Mouse (Mus musculus) intestine, embryonic 14.5 days (tissue): ENCODE measurements around the gene Mrvi1. TPM values are rescaled to one million over a fixed set of nuclear protein-coding genes. Genes with fewer than 3 reads are reported as not detected.

Experiments used
- ATAC-seq: fragments of 200-750 bp; cut with Nextera tagmentation; replicated peaks from 2 replicates; pipeline ENCODE4 v1.8.0; 2017; ENCODE audit warnings: low read depth, moderate number of reproducible peaks, moderate TSS enrichment, moderate library complexity; ENCODE audit not compliant: low FRiP score, low TSS enrichment
- DNase-seq: peaks from one replicate; pipeline ENCODE4 v3.0.0-alpha.2; 2018; ENCODE audit warnings: low spot score
- H3K27ac ChIP-seq: fragments of 300-500 bp; sonication (generic); 2 replicates; pipeline ENCODE4 v1.5.1; 2014; ENCODE audit warnings: low read depth, mild to moderate bottlenecking, control low read depth
- H3K27me3 ChIP-seq: fragments of 300-500 bp; sonication (generic); replicated peaks from 2 replicates; pipeline ENCODE4 v1.6.1; 2014; ENCODE audit warnings: low read length, control low read depth; ENCODE audit not compliant: control insufficient read depth, insufficient read depth
- H3K36me3 ChIP-seq: fragments of 300-500 bp; sonication (generic); 2 replicates; pipeline ENCODE4 v1.6.1; 2014; ENCODE audit warnings: low read length, control low read depth; ENCODE audit not compliant: control insufficient read depth, insufficient read depth
- H3K4me1 ChIP-seq: fragments of 300-500 bp; sonication (generic); replicated peaks from 2 replicates; pipeline ENCODE4 v1.6.1; 2014; ENCODE audit warnings: low read length, control low read depth, mixed read lengths; ENCODE audit not compliant: control insufficient read depth, insufficient read depth
- H3K4me2 ChIP-seq: fragments of 300-500 bp; sonication (generic); 2 replicates; pipeline ENCODE4 v1.6.1; 2014; ENCODE audit warnings: low read length
- H3K4me3 ChIP-seq: fragments of 300-500 bp; sonication (generic); 2 replicates; pipeline ENCODE4 v1.5.1; 2014; ENCODE audit warnings: low read depth, low read length, control low read depth, mixed read lengths
- H3K9ac ChIP-seq: fragments of 300-500 bp; sonication (generic); 2 replicates; pipeline ENCODE4 v1.6.1; 2014; ENCODE audit warnings: mild to moderate bottlenecking, low read length
- H3K9me3 ChIP-seq: fragments of 300-500 bp; sonication (generic); 2 replicates; pipeline ENCODE4 v1.6.1; 2016; ENCODE audit warnings: low read length, control low read depth; ENCODE audit not compliant: control insufficient read depth
- WGBS: fragments of 180-500 bp; shearing (Covaris S2); extraction: QIAGEN DNeasy Blood & Tissue Kit; methylation state at CpG from one replicate; pipeline ENCODE4 v1.1.7; 2014; 5-methylcytosine and 5-hydroxymethylcytosine counted together
- polyA plus RNA-seq: library from polyadenylated mRNA; unstranded; fragments of >200 nt; fragmentation: Nextera tagmentation; extraction: Ambion mirVana; gene quantifications from 2 replicates; pipeline ENCODE4 v1.2.1, GENCODE M21; 2014

Mrvi1 gene
- polyA plus RNA-seq, 1 experiment from 2014 or later = 33.1 TPM

GRCm38 (mm10) chr7:110950621-110950925, 31.7 kb downstream of the Mrvi1 start:
- H3K36me3 ChIP-seq = peaks cover 1% of the 10 kb centered on the region; the same call in 1 of the 2 replicates
- DNase-seq (no peak), ATAC-seq (no peak)
- H3K4me2 ChIP-seq = no peak overlapping the region
- H3K9ac ChIP-seq = no peak overlapping the region
- H3K27ac ChIP-seq = no peak overlapping the region
- H3K9me3 ChIP-seq = no peaks in the 10 kb centered on the region
- no peaks in the 10 kb centered on the region for H3K27me3 ChIP-seq
- H3K4me1 ChIP-seq = 0 out of 2 replicates have a peak, but pooled peaks cover 8% of the 10 kb centered on the region
- no peak overlapping the region for H3K4me3 ChIP-seq

GRCm38 (mm10) chr7:110949785-110950620, 32.3 kb downstream of the Mrvi1 start:
- no peaks in the 10 kb centered on the region for H3K9me3 ChIP-seq
- H3K4me3 ChIP-seq = no peak overlapping the region
- peaks cover 4% of the 10 kb centered on the region; the same call in 1 of the 2 replicates for H3K36me3 ChIP-seq
- 0 out of 2 replicates have a peak, but pooled peaks cover 8% of the 10 kb centered on the region for H3K4me1 ChIP-seq
- H3K4me2 ChIP-seq = no peak overlapping the region
- no peak overlapping the region for H3K9ac ChIP-seq
- DNase-seq (no peak), ATAC-seq (no peak)
- no peak overlapping the region for H3K27ac ChIP-seq
- H3K27me3 ChIP-seq = no peaks in the 10 kb centered on the region
- 88% methylated on average over 13 of the region's 13 CpGs for WGBS

- Histone ChIP-seq H3K27me3 (no peaks in the 10 kb centered on the region), H3K9ac (no peak overlapping the region), H3K4me3 (no peak overlapping the region), H3K9me3 (no peaks in the 10 kb centered on the region), H3K36me3 (peaks cover 9% of the 10 kb centered on the region; the same call in 1 of the 2 replicates), H3K4me2 (no peak overlapping the region), H3K4me1 (0 out of 2 replicates have a peak, but pooled peaks cover 7% of the 10 kb centered on the region), H3K27ac (no peak overlapping the region)
- ATAC-seq (no peak), DNase-seq (no peak)
- WGBS = 80% methylated on average over 3 of the region's 3 CpGs
Measured at GRCm38 (mm10) chr7:110948579-110948978, 33.7 kb downstream of the Mrvi1 start.

GRCm38 (mm10) chr7:110947616-110948015, 34.6 kb downstream of the Mrvi1 start:
- no peak for DNase-seq
- no peak overlapping the region for H3K4me2 ChIP-seq
- no peak overlapping the region for H3K4me3 ChIP-seq
- no peak overlapping the region for H3K9ac ChIP-seq
- H3K4me1 ChIP-seq = no peaks in the 10 kb centered on the region
- H3K36me3 ChIP-seq = peaks cover 13% of the 10 kb centered on the region
- no peaks in the 10 kb centered on the region for H3K9me3 ChIP-seq
- H3K27ac ChIP-seq = no peak overlapping the region
- ATAC-seq = no peak
- H3K27me3 ChIP-seq = no peaks in the 10 kb centered on the region
- 91% methylated on average over 6 of the region's 6 CpGs for WGBS

- Histone ChIP-seq H3K4me3 (no peak overlapping the region), H3K36me3 (peaks cover 16% of the 10 kb centered on the region), H3K4me2 (no peak overlapping the region), H3K27me3 (no peaks in the 10 kb centered on the region), H3K9ac (no peak overlapping the region), H3K4me1 (0 out of 2 replicates have a peak, but pooled peaks cover 3% of the 10 kb centered on the region), H3K9me3 (no peaks in the 10 kb centered on the region), H3K27ac (no peak overlapping the region)
- 77% methylated on average over 6 of the region's 6 CpGs for WGBS
- DNase-seq (no peak), ATAC-seq (no peak)
Measured at GRCm38 (mm10) chr7:110946731-110947130, 35.5 kb downstream of the Mrvi1 start.

GRCm38 (mm10) chr7:110944321-110944720, 37.9 kb downstream of the Mrvi1 start:
- H3K27ac ChIP-seq = no peak overlapping the region
- ATAC-seq = no peak
- no peaks in the 10 kb centered on the region for H3K27me3 ChIP-seq

GRCm38 (mm10) chr7:110941701-110942530, 40.3 kb downstream of the Mrvi1 start:
- H3K9me3 ChIP-seq = no peaks in the 10 kb centered on the region
- H3K27me3 ChIP-seq = no peaks in the 10 kb centered on the region
- ATAC-seq (no peak; the same call in 1 of the 2 replicates), DNase-seq (no peak)
- H3K4me3 ChIP-seq = no peak overlapping the region
- 46% methylated on average over 6 of the region's 6 CpGs for WGBS
- H3K4me1 ChIP-seq = 0 out of 2 replicates have a peak, but pooled peaks cover 8% of the 10 kb centered on the region
- no peak overlapping the region for H3K9ac ChIP-seq
- H3K4me2 ChIP-seq = no peak overlapping the region
- peak overlapping the region; percentile 38; the same call in 1 of the 2 replicates for H3K27ac ChIP-seq
- peaks cover 36% of the 10 kb centered on the region for H3K36me3 ChIP-seq

More at GRCm38 (mm10) chr7:110944321-110944720, 37.9 kb downstream of the Mrvi1 start:
- no peaks in the 10 kb centered on the region for H3K9me3 ChIP-seq
- no peak for DNase-seq
- H3K36me3 ChIP-seq = peaks cover 31% of the 10 kb centered on the region
- WGBS = 89% methylated on average over 5 of the region's 5 CpGs
- H3K4me1 ChIP-seq = 0 out of 2 replicates have a peak, but pooled peaks cover 8% of the 10 kb centered on the region
- no peak overlapping the region for H3K4me3 ChIP-seq
- no peak overlapping the region for H3K9ac ChIP-seq
- H3K4me2 ChIP-seq = no peak overlapping the region

- no peaks in the 10 kb centered on the region for H3K27me3 ChIP-seq
- ATAC-seq (no peak), DNase-seq (no peak)
- H3K27ac ChIP-seq = no peak overlapping the region
- WGBS = 75% methylated on average over 4 of the region's 4 CpGs
- 0 out of 2 replicates have a peak, but pooled peaks cover 8% of the 10 kb centered on the region for H3K4me1 ChIP-seq
- no peak overlapping the region for H3K4me3 ChIP-seq
- no peak overlapping the region for H3K4me2 ChIP-seq
- H3K9ac ChIP-seq = no peak overlapping the region
- peaks cover 36% of the 10 kb centered on the region for H3K36me3 ChIP-seq
- no peaks in the 10 kb centered on the region for H3K9me3 ChIP-seq
Measured at GRCm38 (mm10) chr7:110941116-110941521, 41.1 kb downstream of the Mrvi1 start.
